Mouse (Mus musculus) embryonic facial prominence, embryonic 14.5 days (tissue): Measurements from ENCODE around the gene Prune2. TPM values are rescaled to one million over a fixed set of nuclear protein-coding genes. Genes with fewer than 3 reads are reported as not detected.

ENCODE experiments used
- ATAC-seq: fragments of 200-750 bp; cut with Nextera tagmentation; 2 replicates; pipeline ENCODE4 v1.8.0; 2017; ENCODE audit warnings: low read depth, moderate number of reproducible peaks, moderate TSS enrichment
- DNase-seq: peaks from one replicate; pipeline ENCODE4 v3.0.0-alpha.2; 2015; ENCODE audit warnings: low spot score
- H3K27ac ChIP-seq: fragments of 300-500 bp; sonication (generic); replicated peaks from 2 replicates; pipeline ENCODE4 v1.5.1; 2014; ENCODE audit warnings: low read depth, mild to moderate bottlenecking, low read length, moderate library complexity
- H3K27me3 ChIP-seq: fragments of 300-500 bp; sonication (generic); replicated peaks from 2 replicates; pipeline ENCODE4 v1.6.1; 2014; ENCODE audit warnings: low read length; ENCODE audit not compliant: control insufficient read depth, insufficient read depth
- H3K36me3 ChIP-seq: fragments of 300-500 bp; sonication (generic); 2 replicates; pipeline ENCODE4 v1.6.1; 2014; ENCODE audit warnings: low read length, mixed read lengths; ENCODE audit not compliant: control insufficient read depth, insufficient read depth
- H3K4me1 ChIP-seq: fragments of 300-500 bp; sonication (generic); 2 replicates; pipeline ENCODE4 v1.6.1; 2014; ENCODE audit warnings: antibody characterized with exemption, low read length; ENCODE audit not compliant: control insufficient read depth, insufficient read depth
- H3K4me2 ChIP-seq: fragments of 300-500 bp; sonication (generic); 2 replicates; pipeline ENCODE4 v1.6.1; 2014; ENCODE audit warnings: low read depth, mild to moderate bottlenecking, low read length, moderate library complexity, mixed read lengths
- H3K4me3 ChIP-seq: fragments of 300-500 bp; sonication (generic); 2 replicates; pipeline ENCODE4 v1.5.1; 2014; ENCODE audit warnings: low read depth, mild to moderate bottlenecking, low read length
- H3K9ac ChIP-seq: fragments of 300-500 bp; sonication (generic); 2 replicates; pipeline ENCODE4 v1.6.1; 2014; ENCODE audit warnings: low read depth, mild to moderate bottlenecking, low read length, moderate library complexity, mixed read lengths
- H3K9me3 ChIP-seq: fragments of 300-500 bp; sonication (generic); 2 replicates; pipeline ENCODE4 v1.6.1; 2016; ENCODE audit warnings: low read length; ENCODE audit not compliant: control insufficient read depth
- WGBS: fragments of 180-500 bp; shearing (Covaris S2); extraction: QIAGEN DNeasy Blood & Tissue Kit; methylation state at CpG from one replicate; pipeline ENCODE4 v1.1.7; 2014; 5-methylcytosine and 5-hydroxymethylcytosine counted together
- polyA plus RNA-seq: library from polyadenylated mRNA; unstranded; fragments of >200 nt; fragmentation: Nextera tagmentation; extraction: Ambion mirVana; gene quantifications from 2 replicates; pipeline ENCODE4 v1.2.1, GENCODE M21; 2014

Prune2 gene
- polyA plus RNA-seq, 1 experiment from 2014 or later, result 5.8 TPM

GRCm38 (mm10) chr19:17199059-17199458 is 243.1 kb downstream of the Prune2 start:
- Histone ChIP-seq H3K27ac (no peak overlapping the region), H3K9ac (no peak overlapping the region), H3K36me3 (no peaks in the 10 kb centered on the region), H3K9me3 (no peaks in the 10 kb centered on the region), H3K27me3 (no peaks in the 10 kb centered on the region), H3K4me2 (no peak overlapping the region), H3K4me3 (no peak overlapping the region), H3K4me1 (no peaks in the 10 kb centered on the region)
- DNase-seq (peak; percentile 45), ATAC-seq (peak; percentile 18; the same call in 1 of the 2 replicates)
- 25% methylated on average over 8 of the region's 8 CpGs for WGBS

DNA sequence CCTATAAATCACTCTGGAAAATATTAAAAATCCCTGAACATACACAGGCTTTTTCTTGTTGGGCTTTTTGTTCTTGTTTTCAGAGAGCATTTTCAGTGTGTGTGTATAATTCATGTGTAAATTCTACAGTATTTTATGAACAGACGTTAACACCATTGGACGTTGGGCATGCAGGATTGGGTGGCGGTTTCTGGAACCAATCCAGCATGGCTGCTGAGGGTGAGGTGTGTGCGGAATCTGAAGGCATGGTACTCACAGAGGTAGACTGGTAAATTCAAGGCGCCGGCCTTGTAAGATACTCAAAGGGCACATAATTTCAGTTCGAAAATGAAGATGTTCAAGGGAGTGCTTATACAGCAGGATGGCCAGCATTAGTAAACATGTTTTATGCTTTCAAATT is 251.2 kb downstream of the Prune2 start:
- no peaks in the 10 kb centered on the region for H3K4me1 ChIP-seq
- 84% methylated on average over 7 of the region's 7 CpGs for WGBS
- no peak for ATAC-seq
- no peak overlapping the region for H3K27ac ChIP-seq
- no peak overlapping the region for H3K4me3 ChIP-seq
- H3K9me3 ChIP-seq, result no peaks in the 10 kb centered on the region
- no peak overlapping the region for H3K4me2 ChIP-seq
- DNase-seq, result no peak
- H3K27me3 ChIP-seq, result no peaks in the 10 kb centered on the region
- no peak overlapping the region for H3K9ac ChIP-seq
- H3K36me3 ChIP-seq, result no peaks in the 10 kb centered on the region

GRCm38 (mm10) chr19:17210541-17210940 is 254.6 kb downstream of the Prune2 start:
- Histone ChIP-seq H3K4me2 (no peak overlapping the region), H3K4me1 (no peaks in the 10 kb centered on the region), H3K36me3 (no peaks in the 10 kb centered on the region), H3K9me3 (no peaks in the 10 kb centered on the region), H3K9ac (no peak overlapping the region), H3K27me3 (no peaks in the 10 kb centered on the region), H3K27ac (no peak overlapping the region), H3K4me3 (no peak overlapping the region)
- ATAC-seq (no peak), DNase-seq (peak; percentile 63)
- 45% methylated on average over 3 of the region's 3 CpGs for WGBS

DNA sequence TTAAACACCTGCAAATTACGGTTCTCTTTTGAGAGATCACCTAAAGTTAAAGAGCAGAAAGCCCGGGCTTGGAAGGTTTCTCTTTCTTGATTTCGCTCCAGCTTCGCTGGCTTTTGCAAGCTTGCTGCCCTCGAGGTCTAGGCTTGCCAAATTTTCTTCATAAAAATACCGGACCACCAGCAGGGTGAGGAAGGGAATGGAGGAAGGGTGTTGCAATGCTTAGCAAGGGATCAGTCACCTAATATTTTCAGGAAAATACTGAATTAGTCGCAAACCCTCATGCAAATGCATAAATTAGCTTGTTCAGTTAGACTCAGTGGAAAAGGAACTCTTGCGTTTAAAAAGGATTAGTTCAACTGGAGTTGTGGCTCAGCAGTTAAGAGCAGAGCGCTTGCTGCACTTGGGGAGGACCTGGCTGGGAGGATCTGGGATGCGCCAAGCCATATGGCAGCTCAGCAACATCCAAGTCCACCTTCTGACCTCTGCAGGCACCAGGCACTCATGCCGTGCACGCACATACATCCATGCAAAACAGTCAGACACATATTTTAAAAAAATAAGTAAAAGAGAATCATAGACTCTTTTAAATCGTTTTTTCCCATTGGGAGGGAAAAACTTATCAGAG is 259.1 kb downstream of the Prune2 start:
- H3K9ac ChIP-seq, result no peak overlapping the region
- no peak for ATAC-seq
- no peak for DNase-seq
- H3K27me3 ChIP-seq, result no peaks in the 10 kb centered on the region
- no peak overlapping the region for H3K27ac ChIP-seq
- no peaks in the 10 kb centered on the region for H3K36me3 ChIP-seq
- 68% methylated on average over 13 of the region's 13 CpGs for WGBS
- H3K4me1 ChIP-seq, result 0 out of 2 replicates have a peak, but pooled peaks cover 3% of the 10 kb centered on the region
- H3K9me3 ChIP-seq, result no peaks in the 10 kb centered on the region
- no peak overlapping the region for H3K4me3 ChIP-seq
- H3K4me2 ChIP-seq, result no peak overlapping the region

GRCm38 (mm10) chr19:17218195-17218594 is 262.3 kb downstream of the Prune2 start:
- Histone ChIP-seq H3K4me3 (no peak overlapping the region), H3K36me3 (no peaks in the 10 kb centered on the region), H3K27me3 (no peaks in the 10 kb centered on the region), H3K27ac (no peak overlapping the region), H3K9me3 (no peaks in the 10 kb centered on the region), H3K4me2 (no peak overlapping the region), H3K9ac (no peak overlapping the region), H3K4me1 (0 out of 2 replicates have a peak, but pooled peaks cover 3% of the 10 kb centered on the region)
- ATAC-seq, result no peak
- WGBS, result 92% methylated on average over 3 of the region's 3 CpGs
- DNase-seq, result no peak

GRCm38 (mm10) chr19:17223801-17224200 is 267.9 kb downstream of the Prune2 start:
- DNase-seq, result peak; percentile 83
- WGBS, result 55% methylated on average over 4 of the region's 4 CpGs

GRCm38 (mm10) chr19:17225570-17226083 is 269.7 kb downstream of the Prune2 start:
- H3K27me3 ChIP-seq, result no peaks in the 10 kb centered on the region
- H3K36me3 ChIP-seq, result no peaks in the 10 kb centered on the region
- H3K4me1 ChIP-seq, result peaks cover 4% of the 10 kb centered on the region; the same call in 1 of the 2 replicates
- 46% methylated on average over 5 of the region's 5 CpGs for WGBS
- ATAC-seq, result no peak
- 0 out of 2 replicates have a peak, but pooled peaks cover 4% of the 10 kb centered on the region for H3K9me3 ChIP-seq
- H3K27ac ChIP-seq, result no peak overlapping the region
- no peak overlapping the region for H3K4me3 ChIP-seq
- no peak for DNase-seq
- H3K9ac ChIP-seq, result no peak overlapping the region
- no peak overlapping the region for H3K4me2 ChIP-seq

More at GRCm38 (mm10) chr19:17223801-17224200, 267.9 kb downstream of the Prune2 start:
- H3K4me3 ChIP-seq, result no peak overlapping the region
- H3K9me3 ChIP-seq, result 0 out of 2 replicates have a peak, but pooled peaks cover 3% of the 10 kb centered on the region
- H3K36me3 ChIP-seq, result no peaks in the 10 kb centered on the region
- H3K9ac ChIP-seq, result no peak overlapping the region
- no peak overlapping the region for H3K27ac ChIP-seq
- H3K4me2 ChIP-seq, result no peak overlapping the region
- H3K4me1 ChIP-seq, result peaks cover 4% of the 10 kb centered on the region; the same call in 1 of the 2 replicates
- peak; percentile 50; the same call in 1 of the 2 replicates for ATAC-seq
- H3K27me3 ChIP-seq, result no peaks in the 10 kb centered on the region

DNA sequence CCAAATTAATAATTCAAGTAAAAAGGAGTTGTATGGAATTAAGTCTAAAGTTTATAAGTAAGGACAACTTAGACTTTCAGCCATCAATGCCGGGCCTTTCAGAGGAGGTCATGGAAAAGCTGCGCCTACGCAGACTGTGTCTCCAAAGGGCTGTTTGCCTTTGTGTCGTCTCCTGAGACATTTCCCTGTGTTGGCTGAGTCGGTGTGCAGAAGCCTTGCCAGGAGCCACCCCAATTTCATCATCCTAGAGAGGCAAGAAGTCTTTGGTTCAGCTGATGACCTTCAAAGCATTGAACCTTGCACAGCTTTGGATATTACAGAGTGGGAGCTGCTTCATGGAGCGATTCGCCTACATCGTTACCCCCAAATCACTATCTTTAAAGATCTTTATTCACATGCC is 270.2 kb downstream of the Prune2 start:
- peaks cover 4% of the 10 kb centered on the region; the same call in 1 of the 2 replicates for H3K4me1 ChIP-seq
- H3K4me2 ChIP-seq, result no peak overlapping the region
- 0 out of 2 replicates have a peak, but pooled peaks cover 4% of the 10 kb centered on the region for H3K9me3 ChIP-seq
- ATAC-seq (no peak), DNase-seq (no peak)
- H3K27ac ChIP-seq, result no peak overlapping the region
- no peaks in the 10 kb centered on the region for H3K36me3 ChIP-seq
- H3K27me3 ChIP-seq, result no peaks in the 10 kb centered on the region
- no peak overlapping the region for H3K9ac ChIP-seq
- WGBS, result 85% methylated on average over 8 of the region's 8 CpGs
- H3K4me3 ChIP-seq, result no peak overlapping the region

- Histone ChIP-seq H3K9ac (no peak overlapping the region), H3K27ac (no peak overlapping the region), H3K4me1 (no peaks in the 10 kb centered on the region), H3K36me3 (no peaks in the 10 kb centered on the region), H3K4me3 (no peak overlapping the region), H3K27me3 (no peaks in the 10 kb centered on the region), H3K9me3 (0 out of 2 replicates have a peak, but pooled peaks cover 4% of the 10 kb centered on the region), H3K4me2 (no peak overlapping the region)
- WGBS, result 91% methylated on average over 1 of the region's 1 CpGs
- DNase-seq (no peak), ATAC-seq (no peak)
Observed at GRCm38 (mm10) chr19:17230013-17230412, 274.1 kb downstream of the Prune2 start.
